Mouse (Mus musculus) NIH3T3 (cell line): ENCODE results near the gene Kif18b.

Experiments
- DNase-seq: peaks from one replicate; pipeline ENCODE4 v3.0.0-alpha.2; 2012; ENCODE audit warnings: low read depth

The Kif18b gene

GRCm38 (mm10) chr11:102924557-102925350, at the start of gene Kif18b:
Kif18b (minus strand) TSS chr11:102925124.
- DNase-seq: peak; percentile 98

GRCm38 (mm10) chr11:102972326-102972725, 47.4 kb upstream of the Kif18b start:
- no peak for DNase-seq

GRCm38 (mm10) chr11:102971604-102972003, 46.7 kb upstream of the Kif18b start:
- peak; percentile 44 for DNase-seq

- no peak for DNase-seq
These were observed 39.7 kb upstream of the Kif18b start for GRCm38 (mm10) chr11:102964547-102965091.

- no peak for DNase-seq
These were observed 39.1 kb upstream of the Kif18b start for GRCm38 (mm10) chr11:102963855-102964546.

- DNase-seq: no peak
These were observed 38.4 kb upstream of the Kif18b start for GRCm38 (mm10) chr11:102963246-102963854.

- DNase-seq: no peak
These were observed 37.9 kb upstream of the Kif18b start for GRCm38 (mm10) chr11:102962861-102963245.

- DNase-seq: no peak
These were observed 36.2 kb upstream of the Kif18b start for GRCm38 (mm10) chr11:102961082-102961481.

- DNase-seq: no peak
These were observed 33.9 kb upstream of the Kif18b start for GRCm38 (mm10) chr11:102958870-102959269.

- peak; percentile 62 for DNase-seq
These were observed 33.5 kb upstream of the Kif18b start for GRCm38 (mm10) chr11:102958431-102958830.

GRCm38 (mm10) chr11:102957692-102958091, 32.8 kb upstream of the Kif18b start:
- DNase-seq: no peak

GRCm38 (mm10) chr11:102956962-102957614, 32.2 kb upstream of the Kif18b start:
- DNase-seq: peak; percentile 17

GRCm38 (mm10) chr11:102952922-102953321, 28.0 kb upstream of the Kif18b start:
- no peak for DNase-seq

GRCm38 (mm10) chr11:102948043-102948961, 23.4 kb upstream of the Kif18b start:
- no peak for DNase-seq

GRCm38 (mm10) chr11:102946992-102947343, 22.0 kb upstream of the Kif18b start:
- no peak for DNase-seq

- no peak for DNase-seq
These were observed 21.5 kb upstream of the Kif18b start, which contains the start of gene C1ql1 for GRCm38 (mm10) chr11:102946265-102946991. C1ql1 (minus strand) TSS chr11:102946688.

- DNase-seq: no peak
These were observed 20.7 kb upstream of the Kif18b start for GRCm38 (mm10) chr11:102945306-102946264.

- DNase-seq: no peak
These were observed 16.3 kb upstream of the Kif18b start for GRCm38 (mm10) chr11:102941236-102941635.

GRCm38 (mm10) chr11:102939024-102939675, 14.2 kb upstream of the Kif18b start:
- no peak for DNase-seq
